ENCODE assay signal across 16 mouse cellular contexts in genomic region chr9:109090446-109090845, GRCm38 (mm10). TPM values are rescaled to one million over a fixed set of nuclear protein-coding genes. Genes with fewer than 3 reads are reported as not detected.
DNase-seq lines count a peak whose midpoint lies in the region; ATAC-seq and TF ChIP-seq lines count a peak whose summit lies in the region.
"Had no signal": no experiment of that assay in that cellular context is flagged by ENCODE, and none has a peak within 500 bp of the region (broad histone marks: within the 10 kb centered on the region; RNA-seq: fewer than 3 reads in every experiment).

No protein-coding gene starts in this region.

- 43% methylated on average over 15 of the region's 15 CpGs for WGBS in kidney, postnatal 0 days
- 69% methylated on average over 15 of the region's 15 CpGs for whole genome bisulfite sequencing in embryonic facial prominence, embryonic 10.5 days
- WGBS in intestine, embryonic 16.5 days: 62% methylated on average over 15 of the region's 15 CpGs

- no peak overlapping the region for H3K4me3 ChIP-seq in kidney, postnatal 0 days (replicated peaks; ENCODE audit: low read depth, low read length)
- H3K4me3 ChIP-seq in E14TG2a.4 (replicated peaks; ENCODE audit: low read length): 0 out of 2 replicates have a peak overlapping the region, but pooled peaks have one; percentile 45
- no peak overlapping the region for H3K4me3 ChIP-seq in embryonic facial prominence, embryonic 10.5 days
- H3K4me3 ChIP-seq in intestine, embryonic 16.5 days (ENCODE audit: low read length): no peak overlapping the region
- H3K4me3 ChIP-seq: heart, embryonic 13.5 days; hindbrain, embryonic 12.5 days; midbrain, embryonic 10.5 days; myocyte had no signal

- no peak overlapping the region for H3K9ac ChIP-seq in kidney, postnatal 0 days (ENCODE audit: low read depth, low read length)
- H3K9ac ChIP-seq in intestine, embryonic 16.5 days (ENCODE audit: low read depth, low read length): no peak overlapping the region
- H3K9ac ChIP-seq: heart, embryonic 13.5 days; hindbrain, embryonic 12.5 days; liver, embryonic 14.5 days had no signal

- no peaks in the 10 kb centered on the region for H3K27me3 ChIP-seq in kidney, postnatal 0 days (ENCODE audit: insufficient read depth, low read length)
- H3K27me3 ChIP-seq in E14TG2a.4 (ENCODE audit: insufficient read depth, low read length): no peaks in the 10 kb centered on the region
- no peaks in the 10 kb centered on the region for H3K27me3 ChIP-seq in embryonic facial prominence, embryonic 10.5 days (replicated peaks; ENCODE audit: low read depth, poor library complexity, severe bottlenecking)
- no peaks in the 10 kb centered on the region for H3K27me3 ChIP-seq in intestine, embryonic 16.5 days (replicated peaks; ENCODE audit: control insufficient read depth, insufficient read depth, low read length)
- H3K27me3 ChIP-seq: heart, embryonic 13.5 days; hindbrain, embryonic 12.5 days had no signal

- no peaks in the 10 kb centered on the region for H3K9me3 ChIP-seq in kidney, postnatal 0 days (replicated peaks; ENCODE audit: low read length)
- H3K9me3 ChIP-seq in E14TG2a.4 (ENCODE audit: low read length): no peaks in the 10 kb centered on the region
- no peaks in the 10 kb centered on the region for H3K9me3 ChIP-seq in embryonic facial prominence, embryonic 10.5 days
- no peaks in the 10 kb centered on the region for H3K9me3 ChIP-seq in intestine, embryonic 16.5 days (ENCODE audit: control insufficient read depth, low read length)
- H3K9me3 ChIP-seq: heart, embryonic 13.5 days; hindbrain, embryonic 12.5 days; midbrain, embryonic 10.5 days had no signal

- intact Hi-C loops in gastrocnemius, postnatal 14 days (cut with DNase I; ENCODE audit: low total_unique reads): no loop called here

- TF ChIP-seq CTCF in kidney, postnatal 0 days (IDR thresholded peaks at IDR 0.05; ENCODE audit: low read depth): no peak
- TF ChIP-seq CTCF in E14TG2a.4 (conservative IDR thresholded peaks at IDR 0.05; ENCODE audit: low read length): no peak

- H3K4me2 ChIP-seq in kidney, postnatal 0 days (ENCODE audit: low read length): no peak overlapping the region
- H3K4me2 ChIP-seq in intestine, embryonic 16.5 days (ENCODE audit: low read depth, low read length): no peak overlapping the region
- H3K4me2 ChIP-seq: heart, embryonic 13.5 days; hindbrain, embryonic 12.5 days had no signal

- 0 out of 2 replicates have a peak overlapping the region, but pooled peaks have one; percentile 16 for H3K27ac ChIP-seq in kidney, postnatal 0 days
- 0 out of 2 replicates have a peak overlapping the region, but pooled peaks have one; percentile 3 for H3K27ac ChIP-seq in embryonic facial prominence, embryonic 10.5 days (replicated peaks)
- H3K27ac ChIP-seq in intestine, embryonic 16.5 days (ENCODE audit: low read length): no peak overlapping the region
- H3K27ac ChIP-seq: heart, embryonic 13.5 days; hindbrain, embryonic 12.5 days; liver, embryonic 14.5 days had no signal

- no peaks in the 10 kb centered on the region for H3K36me3 ChIP-seq in kidney, postnatal 0 days (ENCODE audit: insufficient read depth, low read length)
- H3K36me3 ChIP-seq in E14TG2a.4 (ENCODE audit: insufficient read depth, low read length): peaks cover 36% of the 10 kb centered on the region
- H3K36me3 ChIP-seq in embryonic facial prominence, embryonic 10.5 days (replicated peaks): peaks cover 33% of the 10 kb centered on the region
- peaks cover 2% of the 10 kb centered on the region; the same call in 1 of the 2 replicates for H3K36me3 ChIP-seq in intestine, embryonic 16.5 days (ENCODE audit: control insufficient read depth, insufficient read depth, low read length)

- no peak for ATAC-seq in kidney, postnatal 0 days (replicated peaks; ENCODE audit: low FRiP score, low read depth)
- no peak for ATAC-seq in intestine, embryonic 16.5 days

- H3K4me1 ChIP-seq in kidney, postnatal 0 days (replicated peaks; ENCODE audit: insufficient read depth, low read length): peaks cover 20% of the 10 kb centered on the region
- H3K4me1 ChIP-seq in E14TG2a.4 (replicated peaks; ENCODE audit: low read depth, low read length): peaks cover 85% of the 10 kb centered on the region
- peaks cover 52% of the 10 kb centered on the region for H3K4me1 ChIP-seq in embryonic facial prominence, embryonic 10.5 days
- peaks cover 13% of the 10 kb centered on the region for H3K4me1 ChIP-seq in intestine, embryonic 16.5 days (ENCODE audit: control insufficient read depth, insufficient read depth, low read length)

- DNase-seq in kidney, postnatal 0 days (ENCODE audit: low spot score): no peak
- DNase-seq in kidney, adult 8-10 months: no peak
- no peak for DNase-seq in embryonic facial prominence, embryonic 10.5 days (ENCODE audit: low spot score)
- DNase-seq in lung, postnatal 4 days: peak; percentile 51 to 59
- no peak for DNase-seq in spleen, postnatal 4 days (ENCODE audit: low spot score in 2 of 2)
- DNase-seq in gastrocnemius, postnatal 14 days: no peak
- DNase-seq: cerebellum, adult 8-10 months; embryo, embryonic 11 days; thymus, adult 2 months had no signal

RNA-seq across cellular contexts. Expression of gene Plxnb1, which starts 4.7 kb away (rescaled TPM):
- polyA plus RNA-seq in kidney, postnatal 0 days (2015; fragmentation: Nextera tagmentation; extraction: Ambion mirVana): 8.4 and 9.6 TPM in 2 replicates
- polyA plus RNA-seq in embryonic facial prominence, embryonic 10.5 days (2016; fragmentation: Nextera tagmentation; extraction: Ambion mirVana): 24.8 and 28.6 TPM in 2 replicates
- polyA plus RNA-seq in intestine, embryonic 16.5 days (2015; fragmentation: Nextera tagmentation; extraction: Ambion mirVana): 4.7 and 5.2 TPM in 2 replicates
- 1 to 10 TPM; 2.1 to 3.8 TPM for total RNA-seq in gastrocnemius, postnatal 14 days (2021)

RNA-seq across cellular contexts. Expression of gene Tma7, which starts 8.1 kb away (rescaled TPM):
- 635 and 680 TPM in 2 replicates for polyA plus RNA-seq in kidney, postnatal 0 days (2015; fragmentation: Nextera tagmentation; extraction: Ambion mirVana)
- 784 and 812 TPM in 2 replicates for polyA plus RNA-seq in embryonic facial prominence, embryonic 10.5 days (2016; fragmentation: Nextera tagmentation; extraction: Ambion mirVana)
- polyA plus RNA-seq in intestine, embryonic 16.5 days (2015; fragmentation: Nextera tagmentation; extraction: Ambion mirVana): 597 and 612 TPM in 2 replicates
- total RNA-seq in gastrocnemius, postnatal 14 days (2021): 100 to 1,000 TPM; 184 to 190 TPM

RNA-seq across cellular contexts. Expression of gene Ccdc51, which starts 8.2 kb away (rescaled TPM):
- 12.9 and 13.8 TPM in 2 replicates for polyA plus RNA-seq in kidney, postnatal 0 days (2015; fragmentation: Nextera tagmentation; extraction: Ambion mirVana)
- polyA plus RNA-seq in embryonic facial prominence, embryonic 10.5 days (2016; fragmentation: Nextera tagmentation; extraction: Ambion mirVana): 11.8 and 13.3 TPM in 2 replicates
- polyA plus RNA-seq in intestine, embryonic 16.5 days (2015; fragmentation: Nextera tagmentation; extraction: Ambion mirVana): 20.0 and 20.2 TPM in 2 replicates
- 1 to 10 TPM; 7.3 to 7.8 TPM for total RNA-seq in gastrocnemius, postnatal 14 days (2021)

RNA-seq across cellular contexts. Expression of gene Atrip, which starts 16.5 kb away (rescaled TPM):
- 18.8 and 20.9 TPM in 2 replicates for polyA plus RNA-seq in kidney, postnatal 0 days (2015; fragmentation: Nextera tagmentation; extraction: Ambion mirVana)
- polyA plus RNA-seq in embryonic facial prominence, embryonic 10.5 days (2016; fragmentation: Nextera tagmentation; extraction: Ambion mirVana): 35.9 and 36.7 TPM in 2 replicates
- 18.4 and 21.5 TPM in 2 replicates for polyA plus RNA-seq in intestine, embryonic 16.5 days (2015; fragmentation: Nextera tagmentation; extraction: Ambion mirVana)
- total RNA-seq in gastrocnemius, postnatal 14 days (2021): 1 to 10 TPM; 7.4 to 7.5 TPM

RNA-seq across cellular contexts. Expression of gene Trex1, which starts 30.9 kb away (rescaled TPM):
- 14.3 and 15.2 TPM in 2 replicates for polyA plus RNA-seq in kidney, postnatal 0 days (2015; fragmentation: Nextera tagmentation; extraction: Ambion mirVana)
- polyA plus RNA-seq in embryonic facial prominence, embryonic 10.5 days (2016; fragmentation: Nextera tagmentation; extraction: Ambion mirVana): 8.4 and 10.3 TPM in 2 replicates
- 13.0 and 14.4 TPM in 2 replicates for polyA plus RNA-seq in intestine, embryonic 16.5 days (2015; fragmentation: Nextera tagmentation; extraction: Ambion mirVana)
- 10 to 100 TPM; 10.7 to 11.4 TPM for total RNA-seq in gastrocnemius, postnatal 14 days (2021)

Comparison
In these comparisons a context has a peak if more than half of its experiments do, and no peak if none do; other contexts are left out.
1. DNase-seq: peak in lung, postnatal 4 days (2 of 2); none in kidney, postnatal 0 days (single experiment), kidney, adult 8-10 months (0 of 2), embryonic facial prominence, embryonic 10.5 days (single experiment), spleen, postnatal 4 days (0 of 2) and gastrocnemius, postnatal 14 days (single experiment).